10 mouse cellular contexts compared by ENCODE assay signal in genomic region chr8:125242382-125242781, GRCm38 (mm10).
DNase-seq lines count a peak whose midpoint lies in the region; ATAC-seq and TF ChIP-seq lines count a peak whose summit lies in the region.
"Had no signal": no experiment of that assay in that cellular context is flagged by ENCODE, and none has a peak within 500 bp of the region (broad histone marks: within the 10 kb centered on the region; RNA-seq: fewer than 3 reads in every experiment).

No protein-coding gene starts in this region.

- H3K4me3 ChIP-seq in forebrain, embryonic 10.5 days, result no peak overlapping the region
- no peak overlapping the region for H3K4me3 ChIP-seq in forebrain, postnatal 0 days (ENCODE audit: low read depth, low read length)
- H3K4me3 ChIP-seq in lung, embryonic 15.5 days, result no peak overlapping the region
- H3K4me3 ChIP-seq in heart, postnatal 0 days (ENCODE audit: low read depth, low read length), result no peak overlapping the region

- no peaks in the 10 kb centered on the region for H3K36me3 ChIP-seq in forebrain, embryonic 10.5 days (replicated peaks)
- H3K36me3 ChIP-seq in forebrain, postnatal 0 days (ENCODE audit: insufficient read depth), result no peaks in the 10 kb centered on the region
- H3K36me3 ChIP-seq in lung, embryonic 15.5 days, result no peaks in the 10 kb centered on the region
- H3K36me3 ChIP-seq in heart, postnatal 0 days (replicated peaks; ENCODE audit: control insufficient read depth, insufficient read depth, low read length), result no peaks in the 10 kb centered on the region

- H3K4me2 ChIP-seq in forebrain, postnatal 0 days (ENCODE audit: low read depth), result no peak overlapping the region
- H3K4me2 ChIP-seq in lung, embryonic 15.5 days, result no peak overlapping the region
- no peak overlapping the region for H3K4me2 ChIP-seq in heart, postnatal 0 days (ENCODE audit: low read depth, low read length)

- TF ChIP-seq CTCF in forebrain, postnatal 0 days (IDR thresholded peaks at IDR 0.05; ENCODE audit: low read depth), result no peak
- no peak for TF ChIP-seq CTCF in heart, postnatal 0 days (IDR thresholded peaks at IDR 0.05; ENCODE audit: low read depth)

- peaks cover 51% of the 10 kb centered on the region for H3K4me1 ChIP-seq in forebrain, embryonic 10.5 days
- H3K4me1 ChIP-seq in forebrain, postnatal 0 days (ENCODE audit: insufficient read depth), result no peaks in the 10 kb centered on the region
- H3K4me1 ChIP-seq in lung, embryonic 15.5 days, result peaks cover 24% of the 10 kb centered on the region; the same call in 1 of the 2 replicates
- H3K4me1 ChIP-seq in heart, postnatal 0 days (ENCODE audit: control insufficient read depth, insufficient read depth), result peaks cover 15% of the 10 kb centered on the region; the same call in 1 of the 2 replicates

- ATAC-seq in forebrain, postnatal 0 days, result no peak
- ATAC-seq in lung, embryonic 15.5 days (ENCODE audit: borderline replicate concordance, extremely low read depth, low FRiP score, low TSS enrichment), result peak; percentile 50; the same call in 1 of the 2 replicates
- ATAC-seq in heart, postnatal 0 days (ENCODE audit: insufficient read depth, low read depth), result peak; percentile 73
- ATAC-seq: activated CD4-positive, CD25-positive, alpha-beta regulatory T cell, adult 4 months had no signal

- H3K27ac ChIP-seq in forebrain, embryonic 10.5 days, result 0 out of 2 replicates have a peak overlapping the region, but pooled peaks have one; percentile 26
- no peak overlapping the region for H3K27ac ChIP-seq in forebrain, postnatal 0 days (ENCODE audit: low read depth, low read length)
- H3K27ac ChIP-seq in lung, embryonic 15.5 days, result no peak overlapping the region
- peak overlapping the region; percentile 38; the same call in 1 of the 2 replicates for H3K27ac ChIP-seq in heart, postnatal 0 days (ENCODE audit: low read depth)

- 63% methylated on average over 10 of the region's 10 CpGs for WGBS in forebrain, embryonic 10.5 days
- WGBS in forebrain, postnatal 0 days, result 48% methylated on average over 10 of the region's 10 CpGs
- WGBS in lung, embryonic 15.5 days, result 15% methylated on average over 10 of the region's 10 CpGs
- 1% methylated on average over 10 of the region's 10 CpGs for WGBS in heart, postnatal 0 days

- no peak for DNase-seq in forebrain, embryonic 10.5 days (ENCODE audit: extremely low spot score, low spot score)
- DNase-seq in forebrain, postnatal 0 days, result no peak
- DNase-seq in lung, adult 18-20 months, result no peak
- DNase-seq in heart, postnatal 0 days (ENCODE audit: low spot score), result peak; percentile 60
- peak; percentile 19 to 42 for DNase-seq in lung, postnatal 4 days
- DNase-seq in retina, postnatal 1 day, result no peak
- DNase-seq in thymus, postnatal 10 days (ENCODE audit: low spot score in 2 of 2), result no peak
- DNase-seq: cerebellum, adult 9-10 months had no signal

- peak; percentile 40; the same call in 1 of the 2 replicates for TF ChIP-seq EP300 in heart, postnatal 0 days (IDR thresholded peaks at IDR 0.05; ENCODE audit: low read depth)

- H3K27me3 ChIP-seq in forebrain, embryonic 10.5 days (ENCODE audit: poor library complexity, severe bottlenecking), result peaks cover 20% of the 10 kb centered on the region
- no peaks in the 10 kb centered on the region for H3K27me3 ChIP-seq in forebrain, postnatal 0 days (ENCODE audit: insufficient read depth, low read length)
- H3K27me3 ChIP-seq in lung, embryonic 15.5 days, result no peaks in the 10 kb centered on the region
- H3K27me3 ChIP-seq in heart, postnatal 0 days (ENCODE audit: control insufficient read depth, insufficient read depth, low read length), result no peaks in the 10 kb centered on the region

- H3K9me3 ChIP-seq in forebrain, embryonic 10.5 days, result no peaks in the 10 kb centered on the region
- no peaks in the 10 kb centered on the region for H3K9me3 ChIP-seq in forebrain, postnatal 0 days (ENCODE audit: low read length)
- no peaks in the 10 kb centered on the region for H3K9me3 ChIP-seq in lung, embryonic 15.5 days
- H3K9me3 ChIP-seq in heart, postnatal 0 days (replicated peaks; ENCODE audit: control insufficient read depth, low read length), result no peaks in the 10 kb centered on the region

- H3K9ac ChIP-seq in forebrain, postnatal 0 days, result no peak overlapping the region
- no peak overlapping the region for H3K9ac ChIP-seq in lung, embryonic 15.5 days
- no peak overlapping the region for H3K9ac ChIP-seq in heart, postnatal 0 days (replicated peaks; ENCODE audit: low read depth, low read length)

Comparison
In these comparisons a context has a peak if more than half of its experiments do, and no peak if none do; other contexts are left out.
1. DNase-seq: peak in heart, postnatal 0 days (single experiment) and lung, postnatal 4 days (2 of 2); none in forebrain, embryonic 10.5 days (single experiment), forebrain, postnatal 0 days (single experiment), lung, adult 18-20 months (0 of 2), retina, postnatal 1 day (single experiment) and thymus, postnatal 10 days (0 of 2).
2. H3K27ac ChIP-seq: peak in forebrain, embryonic 10.5 days (single experiment) and heart, postnatal 0 days (single experiment); none in forebrain, postnatal 0 days (single experiment) and lung, embryonic 15.5 days (single experiment).